In the genomic region with DNA sequence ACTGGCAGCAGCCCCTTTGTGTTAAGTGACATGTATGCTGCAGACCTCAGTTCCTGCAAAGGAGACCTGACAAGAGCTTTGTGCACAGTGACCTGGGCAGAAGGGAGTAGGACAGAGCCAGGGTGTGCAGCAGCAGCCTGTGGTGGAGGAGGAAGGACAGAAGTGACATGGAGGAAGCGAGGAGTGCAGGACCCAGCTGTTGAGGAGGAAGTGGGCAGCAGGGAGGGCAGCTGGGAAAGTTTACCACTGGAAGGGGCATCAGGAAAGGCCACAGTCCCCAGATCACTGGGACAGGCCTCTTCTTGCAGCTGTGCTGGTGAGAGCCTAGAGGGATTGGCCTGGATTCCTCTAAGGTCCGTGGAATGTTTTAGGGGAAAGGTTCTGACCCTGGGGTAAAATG, we compare ENCODE assay signal across 12 mouse cellular contexts. TPM values are rescaled to one million over a fixed set of nuclear protein-coding genes. Genes with fewer than 3 reads are reported as not detected.
A peak's percentile ranks its signal among the peaks of the same experiment; 100 is the strongest.
DNase-seq lines count a peak whose midpoint lies in the region; ATAC-seq lines count a peak whose summit lies in the region.
"Had no signal": no experiment of that assay in that cellular context is flagged by ENCODE, and none has a peak within 500 bp of the region (broad histone marks: within the 10 kb centered on the region; RNA-seq: fewer than 3 reads in every experiment).

No protein-coding gene starts in this region.

- H3K27ac ChIP-seq in heart, embryonic 12.5 days (ENCODE audit: poor library complexity, severe bottlenecking) = no peak overlapping the region
- no peak overlapping the region for H3K27ac ChIP-seq in midbrain, embryonic 11.5 days (ENCODE audit: low read depth, low read length)
- H3K27ac ChIP-seq in midbrain, embryonic 15.5 days = no peak overlapping the region
- peak overlapping the region; percentile 18 for H3K27ac ChIP-seq in limb, embryonic 12.5 days
- H3K27ac ChIP-seq in stomach, embryonic 16.5 days (ENCODE audit: low read length) = peak overlapping the region; percentile 92; the same call in 1 of the 2 replicates
- H3K27ac ChIP-seq: hindbrain, embryonic 13.5 days had no signal

- DNase-seq in heart, adult 8-10 months (ENCODE audit: low spot score) = no peak
- DNase-seq in midbrain, embryonic 11.5 days (ENCODE audit: low spot score, missing footprints) = peak; percentile 71
- DNase-seq in neural tube, embryonic 10.5 days (ENCODE audit: extremely low spot score, low spot score) = no peak
- no peak for DNase-seq in cerebellum, adult 9-11 months
- DNase-seq: cerebellum, adult 8-10 months; right cerebral cortex, adult 18-20 months; thymus, postnatal 14 days had no signal

- no peaks in the 10 kb centered on the region for H3K9me3 ChIP-seq in heart, embryonic 12.5 days (replicated peaks)
- H3K9me3 ChIP-seq in midbrain, embryonic 11.5 days (ENCODE audit: control insufficient read depth, low read length) = no peaks in the 10 kb centered on the region
- H3K9me3 ChIP-seq in midbrain, embryonic 15.5 days = no peaks in the 10 kb centered on the region
- no peaks in the 10 kb centered on the region for H3K9me3 ChIP-seq in limb, embryonic 12.5 days
- no peaks in the 10 kb centered on the region for H3K9me3 ChIP-seq in stomach, embryonic 16.5 days (replicated peaks; ENCODE audit: control insufficient read depth, low read length)
- H3K9me3 ChIP-seq: hindbrain, embryonic 13.5 days had no signal

- 69% methylated on average over 2 of the region's 2 CpGs for WGBS in heart, embryonic 12.5 days
- WGBS in midbrain, embryonic 11.5 days = 79% methylated on average over 2 of the region's 2 CpGs
- 76% methylated on average over 2 of the region's 2 CpGs for WGBS in midbrain, embryonic 15.5 days
- WGBS in limb, embryonic 12.5 days = 71% methylated on average over 2 of the region's 2 CpGs
- 45% methylated on average over 2 of the region's 2 CpGs for WGBS in stomach, embryonic 16.5 days

- no peaks in the 10 kb centered on the region for H3K27me3 ChIP-seq in heart, embryonic 12.5 days (replicated peaks)
- H3K27me3 ChIP-seq in midbrain, embryonic 11.5 days (ENCODE audit: control insufficient read depth, insufficient read depth, low read length) = no peaks in the 10 kb centered on the region
- H3K27me3 ChIP-seq in midbrain, embryonic 15.5 days (replicated peaks) = no peaks in the 10 kb centered on the region
- no peaks in the 10 kb centered on the region for H3K27me3 ChIP-seq in limb, embryonic 12.5 days
- H3K27me3 ChIP-seq in stomach, embryonic 16.5 days (ENCODE audit: control insufficient read depth, insufficient read depth, low read length) = no peaks in the 10 kb centered on the region
- H3K27me3 ChIP-seq: hindbrain, embryonic 13.5 days had no signal

- ATAC-seq in heart, embryonic 12.5 days (ENCODE audit: insufficient number of reproducible peaks, low FRiP score) = no peak
- no peak for ATAC-seq in midbrain, embryonic 11.5 days (ENCODE audit: low FRiP score)
- ATAC-seq in midbrain, embryonic 15.5 days (replicated peaks) = no peak
- no peak for ATAC-seq in limb, embryonic 12.5 days (ENCODE audit: insufficient number of reproducible peaks, insufficient read depth, low FRiP score, low TSS enrichment, low read depth)
- no peak for ATAC-seq in stomach, embryonic 16.5 days (ENCODE audit: insufficient read depth, low FRiP score)

- 0 out of 2 replicates have a peak overlapping the region, but pooled peaks have one; percentile 49 for H3K4me2 ChIP-seq in heart, embryonic 12.5 days
- no peak overlapping the region for H3K4me2 ChIP-seq in midbrain, embryonic 11.5 days
- H3K4me2 ChIP-seq in midbrain, embryonic 15.5 days = no peak overlapping the region
- no peak overlapping the region for H3K4me2 ChIP-seq in limb, embryonic 12.5 days
- peak overlapping the region; percentile 57 for H3K4me2 ChIP-seq in stomach, embryonic 16.5 days (ENCODE audit: low read depth, low read length)
- H3K4me2 ChIP-seq: hindbrain, embryonic 13.5 days had no signal

- no peaks in the 10 kb centered on the region for H3K36me3 ChIP-seq in heart, embryonic 12.5 days
- H3K36me3 ChIP-seq in midbrain, embryonic 11.5 days (ENCODE audit: control insufficient read depth, insufficient read depth, low read length) = no peaks in the 10 kb centered on the region
- H3K36me3 ChIP-seq in midbrain, embryonic 15.5 days (replicated peaks) = no peaks in the 10 kb centered on the region
- H3K36me3 ChIP-seq in limb, embryonic 12.5 days = no peaks in the 10 kb centered on the region
- H3K36me3 ChIP-seq in stomach, embryonic 16.5 days (ENCODE audit: control insufficient read depth, insufficient read depth, low read length) = no peaks in the 10 kb centered on the region
- H3K36me3 ChIP-seq: hindbrain, embryonic 13.5 days had no signal

- no peak overlapping the region for H3K4me3 ChIP-seq in heart, embryonic 12.5 days
- no peak overlapping the region for H3K4me3 ChIP-seq in midbrain, embryonic 11.5 days (ENCODE audit: low read depth, low read length)
- H3K4me3 ChIP-seq in midbrain, embryonic 15.5 days = no peak overlapping the region
- H3K4me3 ChIP-seq in limb, embryonic 12.5 days (replicated peaks) = no peak overlapping the region
- H3K4me3 ChIP-seq in stomach, embryonic 16.5 days (replicated peaks; ENCODE audit: low read length) = no peak overlapping the region
- H3K4me3 ChIP-seq: hindbrain, embryonic 13.5 days had no signal

- 0 out of 2 replicates have a peak overlapping the region, but pooled peaks have one; percentile 37 for H3K9ac ChIP-seq in heart, embryonic 12.5 days
- 0 out of 2 replicates have a peak overlapping the region, but pooled peaks have one; percentile 5 for H3K9ac ChIP-seq in midbrain, embryonic 11.5 days (ENCODE audit: low read length)
- no peak overlapping the region for H3K9ac ChIP-seq in midbrain, embryonic 15.5 days
- no peak overlapping the region for H3K9ac ChIP-seq in limb, embryonic 12.5 days (replicated peaks)
- peak overlapping the region; percentile 74 for H3K9ac ChIP-seq in stomach, embryonic 16.5 days (ENCODE audit: low read length)
- H3K9ac ChIP-seq: hindbrain, embryonic 13.5 days had no signal

- H3K4me1 ChIP-seq in heart, embryonic 12.5 days (replicated peaks) = peaks cover 35% of the 10 kb centered on the region
- no peaks in the 10 kb centered on the region for H3K4me1 ChIP-seq in midbrain, embryonic 11.5 days (ENCODE audit: control insufficient read depth, insufficient read depth, low read length)
- H3K4me1 ChIP-seq in midbrain, embryonic 15.5 days = peaks cover 4% of the 10 kb centered on the region; the same call in 1 of the 2 replicates
- peaks cover 33% of the 10 kb centered on the region for H3K4me1 ChIP-seq in limb, embryonic 12.5 days (replicated peaks)
- H3K4me1 ChIP-seq in stomach, embryonic 16.5 days (ENCODE audit: control insufficient read depth, insufficient read depth, low read length) = peaks cover 25% of the 10 kb centered on the region

RNA-seq across cellular contexts. Expression of a gene that starts 31.0 kb away (rescaled TPM):
- polyA plus RNA-seq in heart, embryonic 12.5 days (2016; fragmentation: Nextera tagmentation; extraction: Ambion mirVana) = 0.74 and 2.9 TPM in 2 replicates
- 1 to 10 TPM in 2 of 4 experiments, not detected in 2; 3.7 to 4.3 TPM for total RNA-seq in heart, adult 8-10 months (2022)
- not detected in 2 replicates for polyA plus RNA-seq in midbrain, embryonic 11.5 days (2014; fragmentation: Nextera tagmentation; extraction: Ambion mirVana)
- not detected in 2 replicates for polyA plus RNA-seq in midbrain, embryonic 15.5 days (2015; fragmentation: Nextera tagmentation; extraction: Ambion mirVana)
- polyA plus RNA-seq in limb, embryonic 12.5 days (2016; fragmentation: Nextera tagmentation; extraction: Ambion mirVana) = not detected in 2 replicates
- polyA plus RNA-seq in stomach, embryonic 16.5 days (2015; fragmentation: Nextera tagmentation; extraction: Ambion mirVana) = 5.4 and 5.7 TPM in 2 replicates
- polyA plus RNA-seq: hindbrain, embryonic 13.5 days had no signal

RNA-seq across cellular contexts. Expression of a gene that starts 31.9 kb away (rescaled TPM):
- polyA plus RNA-seq in heart, embryonic 12.5 days (2016; fragmentation: Nextera tagmentation; extraction: Ambion mirVana) = 19.9 and 22.5 TPM in 2 replicates
- total RNA-seq in heart, adult 8-10 months (2022) = 10 to 100 TPM; 27.2 to 40.0 (median 28.4) TPM
- 10.8 and 11.2 TPM in 2 replicates for polyA plus RNA-seq in midbrain, embryonic 11.5 days (2014; fragmentation: Nextera tagmentation; extraction: Ambion mirVana)
- polyA plus RNA-seq in midbrain, embryonic 15.5 days (2015; fragmentation: Nextera tagmentation; extraction: Ambion mirVana) = 10.4 and 10.6 TPM in 2 replicates
- polyA plus RNA-seq in limb, embryonic 12.5 days (2016; fragmentation: Nextera tagmentation; extraction: Ambion mirVana) = 18.0 and 24.0 TPM in 2 replicates
- 105 and 111 TPM in 2 replicates for polyA plus RNA-seq in stomach, embryonic 16.5 days (2015; fragmentation: Nextera tagmentation; extraction: Ambion mirVana)

RNA-seq across cellular contexts. Expression of a gene that starts 41.8 kb away (rescaled TPM):
- polyA plus RNA-seq in heart, embryonic 12.5 days (2016; fragmentation: Nextera tagmentation; extraction: Ambion mirVana) = 3.2 and 6.2 TPM in 2 replicates
- total RNA-seq in heart, adult 8-10 months (2022) = 10 to 100 TPM; 46.1 to 58.6 (median 52.8) TPM
- 11.1 and 13.0 TPM in 2 replicates for polyA plus RNA-seq in midbrain, embryonic 11.5 days (2014; fragmentation: Nextera tagmentation; extraction: Ambion mirVana)
- 31.4 and 32.2 TPM in 2 replicates for polyA plus RNA-seq in midbrain, embryonic 15.5 days (2015; fragmentation: Nextera tagmentation; extraction: Ambion mirVana)
- 8.9 and 9.0 TPM in 2 replicates for polyA plus RNA-seq in limb, embryonic 12.5 days (2016; fragmentation: Nextera tagmentation; extraction: Ambion mirVana)
- 16.0 and 19.0 TPM in 2 replicates for polyA plus RNA-seq in stomach, embryonic 16.5 days (2015; fragmentation: Nextera tagmentation; extraction: Ambion mirVana)

Comparison
In these comparisons a context has a peak if more than half of its experiments do, and no peak if none do; other contexts are left out.
1. H3K9ac ChIP-seq: peak in heart, embryonic 12.5 days (single experiment), midbrain, embryonic 11.5 days (single experiment) and stomach, embryonic 16.5 days (single experiment); none in midbrain, embryonic 15.5 days (single experiment) and limb, embryonic 12.5 days (single experiment).
2. H3K27ac ChIP-seq: peak in limb, embryonic 12.5 days (single experiment) and stomach, embryonic 16.5 days (single experiment); none in heart, embryonic 12.5 days (single experiment), midbrain, embryonic 11.5 days (single experiment) and midbrain, embryonic 15.5 days (single experiment).
3. H3K4me2 ChIP-seq: peak in heart, embryonic 12.5 days (single experiment) and stomach, embryonic 16.5 days (single experiment); none in midbrain, embryonic 11.5 days (single experiment), midbrain, embryonic 15.5 days (single experiment) and limb, embryonic 12.5 days (single experiment).